Mouse (Mus musculus) layer of hippocampus, adult 11-12 months (tissue): ENCODE results near the gene Dtl.

ENCODE experiments used
- DNase-seq: peaks from one replicate; pipeline ENCODE4 v3.0.0; 2022; ENCODE audit warnings: low spot score

The Dtl gene

GRCm38 (mm10) chr1:191579524-191579923 is 4.2 kb upstream of the Dtl start:
- no peak for DNase-seq

GRCm38 (mm10) chr1:191574871-191575457 is 380 bp downstream of the Dtl start:
- peak; percentile 35 for DNase-seq

GRCm38 (mm10) chr1:191573906-191574639 is 1.3 kb downstream of the Dtl start:
- DNase-seq: no peak

GRCm38 (mm10) chr1:191570415-191570814 is 4.9 kb downstream of the Dtl start:
- no peak for DNase-seq

GRCm38 (mm10) chr1:191569625-191570024 is 5.7 kb downstream of the Dtl start:
- no peak for DNase-seq

GRCm38 (mm10) chr1:191567859-191568258 is 7.5 kb downstream of the Dtl start:
- DNase-seq: no peak

- DNase-seq: peak; percentile 58
Measured at GRCm38 (mm10) chr1:191562823-191563365, 12.4 kb downstream of the Dtl start.

GRCm38 (mm10) chr1:191559779-191560178 is 15.6 kb downstream of the Dtl start:
- no peak for DNase-seq

- no peak for DNase-seq
Measured at GRCm38 (mm10) chr1:191557109-191557508, 18.2 kb downstream of the Dtl start.

- DNase-seq: no peak
Measured at GRCm38 (mm10) chr1:191550786-191551185, 24.6 kb downstream of the Dtl start.

- DNase-seq: no peak
Measured at GRCm38 (mm10) chr1:191543747-191544146, 31.6 kb downstream of the Dtl start.

GRCm38 (mm10) chr1:191541619-191542018 is 33.7 kb downstream of the Dtl start:
- no peak for DNase-seq

- peak; percentile 17 for DNase-seq
Measured at GRCm38 (mm10) chr1:191541014-191541413, 34.3 kb downstream of the Dtl start.

GRCm38 (mm10) chr1:191540300-191540699 is 35.0 kb downstream of the Dtl start:
- no peak for DNase-seq

GRCm38 (mm10) chr1:191534896-191535295 is 40.4 kb downstream of the Dtl start:
- no peak for DNase-seq

GRCm38 (mm10) chr1:191531023-191531422 is 44.3 kb downstream of the Dtl start:
- DNase-seq: no peak

- no peak for DNase-seq
Measured at GRCm38 (mm10) chr1:191529406-191529805, 45.9 kb downstream of the Dtl start.

- DNase-seq: peak; percentile 8
Measured at GRCm38 (mm10) chr1:191527921-191528612, 47.3 kb downstream of the Dtl start.

- peak; percentile 23 for DNase-seq
Measured at GRCm38 (mm10) chr1:191527089-191527488, 48.3 kb downstream of the Dtl start.

- DNase-seq: no peak
Measured at GRCm38 (mm10) chr1:191521395-191521794, 53.9 kb downstream of the Dtl start.

- DNase-seq: no peak
Measured at GRCm38 (mm10) chr1:191520669-191521068, 54.7 kb downstream of the Dtl start.

GRCm38 (mm10) chr1:191520194-191520593 is 55.1 kb downstream of the Dtl start:
- DNase-seq: no peak
